Mouse (Mus musculus) frontal cortex, postnatal 36 days (tissue): Measurements from ENCODE around the gene Pdcd10.

Experiments used
- DNase-seq, 2 experiments: peaks; one replicate each; pipeline ENCODE4 v3.0.0; 2022; ENCODE audit warnings: low spot score in 2 of 2

Pdcd10 gene

DNA sequence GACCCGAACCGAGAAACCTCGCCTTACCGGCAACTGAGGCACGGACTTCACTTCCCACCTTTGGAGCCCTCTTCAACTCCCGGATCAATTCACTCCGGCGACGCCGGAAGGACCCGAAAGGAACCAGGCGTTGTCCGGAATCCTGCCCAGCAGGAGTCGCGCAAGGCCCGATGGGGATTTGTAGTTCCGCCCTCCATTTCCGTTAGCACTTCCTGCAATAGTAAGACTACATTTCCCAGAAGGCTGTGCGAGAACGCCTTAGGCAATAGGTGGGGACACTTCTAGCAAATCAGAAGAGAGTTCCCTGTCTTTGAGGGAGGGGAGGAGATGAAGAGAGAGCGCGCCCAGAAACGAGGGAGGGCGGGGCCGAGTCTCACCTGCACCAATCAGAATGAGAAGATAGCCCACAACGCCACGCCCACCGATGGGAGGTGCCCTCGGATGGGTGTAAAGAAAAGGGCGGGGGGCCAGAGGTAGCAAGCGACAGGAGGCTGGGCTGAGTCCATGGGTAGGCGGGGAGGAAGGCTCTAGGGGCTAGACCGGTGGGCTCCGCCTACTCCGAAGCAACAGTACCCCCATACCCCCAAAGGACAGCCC lies at the start of gene Pdcd10:
Gene Pdcd10, minus strand, starts transcription at position 162 of the 597 bp plus-strand sequence.
- DNase-seq = peak; percentile 98 to 99

DNA sequence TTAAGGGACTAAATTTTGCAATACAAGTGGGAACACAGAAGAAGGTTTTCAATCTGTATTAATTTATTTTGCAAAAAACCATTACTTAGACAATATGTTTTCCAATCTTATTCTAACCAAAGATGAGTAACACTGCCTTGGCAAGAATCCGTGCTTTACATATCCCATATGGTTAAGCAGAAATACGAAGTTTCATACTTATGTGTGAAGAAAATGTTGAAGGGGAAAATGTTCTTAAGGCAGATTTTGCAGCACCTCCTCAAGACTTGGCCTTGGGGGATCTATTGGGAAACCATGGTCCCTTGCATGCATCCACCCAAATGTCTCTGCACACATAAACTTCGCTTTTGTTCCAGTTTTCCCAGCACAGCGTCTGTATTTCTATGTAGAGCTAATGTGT lies 28.2 kb upstream of the Pdcd10 start:
- peak; percentile 28 to 48 for DNase-seq

DNA sequence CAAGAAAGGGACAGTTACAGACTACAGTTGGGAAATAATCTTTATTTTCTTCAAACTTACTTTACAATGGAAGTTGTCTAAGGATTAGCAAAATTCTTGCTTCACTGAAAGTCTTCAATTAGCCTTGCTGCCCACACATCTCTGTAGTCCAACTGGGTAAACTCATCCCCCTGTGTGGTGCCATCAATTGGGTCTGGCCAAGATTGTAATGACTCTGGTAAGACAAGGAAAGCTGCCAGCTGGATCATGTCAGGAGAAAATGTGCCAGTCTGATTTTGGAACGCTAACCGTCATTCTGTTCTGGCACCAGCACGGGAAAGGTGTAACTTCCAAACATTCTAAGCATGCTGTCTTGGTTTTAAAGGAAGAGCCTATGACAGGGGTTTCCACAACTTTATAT lies 26.6 kb upstream of the Pdcd10 start:
- peak in 1 of 2 experiments; percentile 53 for DNase-seq

DNA sequence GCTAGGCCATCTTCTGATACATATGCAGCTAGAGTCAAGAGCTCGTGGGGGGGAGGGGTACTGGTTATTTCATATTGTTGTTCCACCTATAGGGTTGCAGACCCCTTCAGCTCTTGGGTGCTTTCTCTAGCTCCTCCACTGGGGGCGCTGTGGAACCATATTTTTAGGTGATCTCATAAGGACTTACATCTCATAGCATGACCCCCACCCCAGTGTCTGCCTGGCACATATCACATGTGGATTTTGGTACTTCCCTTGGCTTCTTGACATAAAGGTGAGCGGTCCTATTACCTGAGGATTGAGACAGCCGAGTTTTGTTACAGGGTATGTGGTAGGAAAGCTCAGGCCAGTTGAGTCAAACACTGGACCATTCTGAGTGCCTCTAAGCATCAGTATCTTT lies 22.7 kb upstream of the Pdcd10 start:
- no peak for DNase-seq

DNA sequence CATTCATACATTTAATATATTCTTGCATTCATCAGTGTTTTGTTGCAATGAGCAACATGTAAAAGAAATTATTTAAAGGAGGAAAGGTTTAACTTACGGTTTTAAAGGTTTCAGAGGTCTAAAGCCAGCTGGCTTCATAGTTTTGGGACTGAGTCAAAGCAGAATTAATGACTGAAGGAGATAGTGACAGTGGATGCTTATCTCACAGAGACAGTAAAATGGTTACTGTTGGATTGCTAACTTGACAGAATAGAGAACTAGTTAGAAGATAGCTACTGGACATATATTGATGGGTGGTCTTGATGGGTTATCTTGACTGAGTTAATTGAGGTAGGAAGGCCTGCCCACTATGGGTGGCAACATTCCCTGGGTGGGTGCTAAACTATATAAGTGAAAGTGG lies 18.9 kb upstream of the Pdcd10 start:
- DNase-seq = no peak

DNA sequence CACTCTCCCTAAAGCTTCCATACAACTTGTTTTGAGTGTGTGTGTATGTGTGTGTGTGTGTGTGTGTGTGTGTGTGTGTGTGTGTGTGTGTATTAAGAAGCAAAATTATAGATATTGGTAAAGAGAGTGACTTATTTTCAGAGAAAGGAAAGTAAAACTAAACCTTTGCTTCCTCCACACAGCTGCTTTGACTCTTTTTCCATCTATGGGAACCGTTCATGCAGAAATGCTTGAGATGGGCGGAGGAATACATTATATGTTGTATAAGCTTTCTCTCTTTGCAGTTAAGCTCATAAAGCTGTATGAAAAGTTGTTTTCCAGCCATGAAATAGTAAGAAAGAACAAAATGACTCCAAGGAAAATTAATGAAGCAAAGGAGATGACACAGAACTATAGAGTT lies 17.4 kb upstream of the Pdcd10 start:
- no peak for DNase-seq

DNA sequence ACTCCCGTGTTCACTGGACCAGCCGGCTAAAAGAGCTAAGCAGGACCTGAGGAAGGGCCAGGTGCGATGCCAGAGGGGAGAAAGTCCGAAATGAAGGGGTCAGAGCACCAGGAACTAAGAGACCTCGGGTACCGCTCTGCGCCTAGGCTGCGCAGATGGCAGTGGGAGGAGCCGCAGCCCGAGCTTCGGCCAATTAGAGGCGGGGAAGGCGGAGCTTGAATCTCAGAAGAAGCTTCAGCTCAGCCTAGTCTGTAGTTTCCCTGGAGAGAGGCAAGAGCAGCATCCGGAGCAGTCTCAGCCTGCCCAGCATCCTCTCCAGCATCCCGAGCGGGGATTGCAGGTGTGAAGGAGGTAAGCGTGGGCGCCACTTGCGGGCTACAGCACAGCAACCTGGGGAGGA lies 636 bp upstream of the Pdcd10 start, which contains the start of gene Serpini1:
Gene Serpini1, plus strand, starts transcription at position 256 of the 400 bp plus-strand sequence.
- peak; percentile 93 for DNase-seq

DNA sequence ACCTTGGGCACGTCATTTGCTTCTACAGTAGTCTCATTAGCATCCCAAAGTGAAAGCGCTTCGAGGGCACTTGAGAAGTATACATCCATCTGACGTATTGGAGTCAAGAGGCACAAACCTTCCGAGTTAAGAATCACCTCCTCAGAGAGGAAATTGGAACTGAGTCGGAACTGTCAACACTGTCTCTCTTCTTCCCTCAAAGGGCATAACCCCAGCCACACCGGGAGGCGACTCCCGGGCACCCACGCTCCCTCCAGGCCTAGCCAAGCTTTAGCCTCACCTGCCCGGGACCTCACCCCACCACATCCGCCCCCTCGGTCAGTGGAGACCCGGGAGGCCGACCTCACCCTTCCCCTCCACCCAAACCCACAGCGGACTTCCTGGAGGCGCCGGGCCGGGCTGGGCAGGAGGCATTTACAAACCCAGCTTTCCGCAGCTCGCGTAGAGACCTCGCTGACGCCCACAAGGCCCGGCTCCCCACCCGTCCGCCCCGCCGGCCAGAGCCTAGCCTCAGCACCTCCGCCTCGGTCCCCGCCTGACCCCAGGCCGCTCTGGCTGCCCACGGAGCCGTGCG lies 448 bp downstream of the Pdcd10 start:
- peak in 1 of 2 experiments; percentile 18 for DNase-seq

DNA sequence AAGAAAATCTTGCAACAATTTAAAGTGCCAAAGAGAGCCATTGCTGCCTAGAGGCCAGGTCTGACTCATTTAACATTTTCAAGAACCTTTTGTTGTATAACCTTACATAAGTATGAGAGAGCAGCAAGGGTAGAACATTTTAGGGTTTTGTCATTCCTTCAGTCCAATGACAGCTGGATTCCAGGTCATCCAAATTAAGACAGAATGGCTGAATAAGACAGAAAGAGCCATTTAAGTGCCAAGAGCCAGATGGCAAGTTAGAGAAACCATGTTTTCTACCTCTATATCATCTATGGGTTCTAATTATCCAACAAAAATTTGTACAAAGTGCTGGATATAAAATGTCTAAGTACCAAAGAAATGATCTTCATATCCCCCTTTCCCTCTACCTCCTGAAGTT lies 5.4 kb downstream of the Pdcd10 start:
- DNase-seq = no peak

DNA sequence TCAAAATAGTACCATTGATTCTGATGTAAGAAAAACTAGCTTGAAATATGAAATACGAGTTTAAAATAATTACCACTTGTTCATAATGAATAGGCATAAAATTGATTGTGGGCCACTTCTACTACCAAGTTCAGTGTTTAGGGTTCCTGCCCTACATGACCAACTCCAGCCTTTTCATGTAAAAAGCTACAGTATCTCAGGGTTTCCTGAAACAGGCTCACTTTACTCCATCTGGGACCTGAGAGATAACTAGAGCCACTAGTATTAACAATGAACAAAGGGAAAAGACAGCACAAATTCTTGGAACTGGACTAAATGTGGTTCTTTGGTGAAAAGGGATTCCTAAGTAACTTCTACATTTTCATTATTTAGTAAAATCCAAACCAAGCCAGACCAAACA lies 12.4 kb downstream of the Pdcd10 start:
- DNase-seq = no peak

DNA sequence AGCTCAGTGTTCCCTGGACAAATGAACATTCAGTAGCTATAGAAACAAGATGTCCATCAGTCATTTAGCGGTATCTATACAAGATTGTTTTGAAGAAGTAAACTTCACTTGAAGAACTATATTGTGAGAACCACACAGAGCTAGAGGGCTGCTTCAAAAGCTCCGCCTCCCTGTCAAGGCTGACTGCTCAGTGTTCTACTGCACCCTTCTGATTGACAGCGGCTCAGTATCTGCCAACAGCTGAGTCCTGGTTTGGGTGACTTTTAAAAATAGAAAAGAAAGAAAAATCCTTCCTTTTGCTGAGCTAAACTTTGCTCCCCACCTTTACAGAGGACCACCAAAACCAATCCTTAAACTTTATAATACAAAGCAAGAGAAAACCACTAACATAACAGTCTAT lies 13.8 kb downstream of the Pdcd10 start:
- DNase-seq = no peak

DNA sequence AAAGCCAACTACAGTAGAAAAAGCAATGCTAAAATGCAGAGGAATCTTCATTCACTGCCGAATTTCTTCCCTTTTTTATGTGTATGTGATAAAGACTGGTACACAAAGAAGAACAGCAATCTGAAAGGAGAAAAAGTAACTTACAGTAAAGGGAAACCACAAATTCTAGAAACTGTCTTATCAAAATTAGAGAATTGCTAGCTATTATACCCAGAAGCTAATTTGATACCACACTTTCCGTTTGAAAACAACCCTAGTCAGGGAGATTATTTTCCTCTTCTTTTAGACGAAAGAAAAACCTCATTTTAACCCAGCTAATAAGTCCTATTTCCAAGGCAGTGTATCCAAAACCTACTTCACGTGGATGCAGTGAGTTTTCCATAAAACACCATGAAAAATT lies 15.4 kb downstream of the Pdcd10 start:
- no peak for DNase-seq

DNA sequence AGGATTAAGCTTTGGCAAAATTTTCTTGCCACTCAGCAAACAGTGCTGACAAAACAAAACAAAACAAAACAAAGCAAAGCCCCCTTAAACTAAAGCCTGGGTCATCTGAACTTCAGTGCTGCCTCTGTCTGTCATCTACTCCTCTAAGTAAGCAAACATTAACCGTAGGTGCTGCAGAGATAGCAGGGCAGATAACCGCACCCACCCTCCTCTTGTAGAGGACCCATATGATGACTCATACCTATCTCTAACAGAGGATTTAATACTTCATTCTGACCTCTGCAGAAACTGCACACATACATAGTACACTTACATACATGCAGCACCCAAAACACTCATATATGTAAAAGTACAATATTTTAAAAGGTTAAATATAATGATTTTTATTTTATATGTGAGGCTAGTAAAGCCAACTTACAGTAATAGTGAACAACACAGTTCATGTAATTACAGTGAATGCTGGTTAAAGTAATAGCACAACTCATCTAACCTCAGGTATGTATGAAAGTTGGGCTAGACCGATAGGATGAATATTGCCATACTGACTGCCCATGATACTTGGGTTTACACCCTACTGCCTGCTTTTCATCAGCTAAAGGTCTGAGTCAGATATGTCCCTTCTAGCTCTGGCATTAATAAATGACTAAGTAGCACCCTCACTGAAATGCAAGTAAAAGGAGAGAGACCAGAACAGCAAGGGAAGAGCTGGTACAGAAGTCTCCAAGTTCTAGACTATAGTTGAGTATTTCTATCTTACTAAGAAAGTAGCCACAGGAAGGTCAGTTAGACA lies 22.4 kb downstream of the Pdcd10 start:
- no peak for DNase-seq

DNA sequence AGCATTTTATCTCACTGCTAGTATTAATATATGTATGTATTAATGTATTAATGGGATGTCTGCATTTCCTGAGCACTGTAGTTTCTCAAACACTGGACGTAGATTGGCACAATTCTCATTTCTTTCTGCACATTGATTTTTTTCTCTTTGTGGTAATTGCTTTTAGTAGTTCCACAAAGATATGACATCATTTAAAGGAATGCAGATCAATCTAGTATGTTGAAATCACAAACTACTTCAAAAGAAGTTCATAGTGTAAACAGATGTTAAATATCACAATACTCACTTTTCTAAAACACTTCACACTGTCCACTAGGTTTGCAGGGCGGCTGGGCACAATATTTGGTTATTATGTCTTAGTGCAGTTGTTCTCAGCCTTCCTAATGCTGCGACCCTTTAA lies 25.6 kb downstream of the Pdcd10 start:
- no peak for DNase-seq

DNA sequence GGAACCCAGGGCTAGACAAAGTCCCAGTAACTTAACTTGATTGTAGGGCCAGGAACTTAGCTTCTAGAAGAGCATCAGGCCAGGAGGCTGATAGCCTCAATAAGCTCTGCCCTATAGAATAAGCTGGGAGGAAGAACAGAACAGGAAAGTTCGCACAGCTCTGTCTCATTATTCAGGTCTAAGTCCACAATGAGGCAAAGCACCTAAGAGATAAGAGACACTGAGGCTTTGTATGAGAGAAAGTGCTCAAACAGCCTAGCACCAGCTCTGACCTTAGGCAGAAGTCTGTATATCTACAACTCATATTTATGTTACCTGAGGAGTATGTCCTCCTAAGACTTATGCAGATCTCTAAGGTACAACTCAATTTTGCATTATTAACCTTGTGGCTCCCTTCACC lies 34.1 kb downstream of the Pdcd10 start:
- DNase-seq = no peak

DNA sequence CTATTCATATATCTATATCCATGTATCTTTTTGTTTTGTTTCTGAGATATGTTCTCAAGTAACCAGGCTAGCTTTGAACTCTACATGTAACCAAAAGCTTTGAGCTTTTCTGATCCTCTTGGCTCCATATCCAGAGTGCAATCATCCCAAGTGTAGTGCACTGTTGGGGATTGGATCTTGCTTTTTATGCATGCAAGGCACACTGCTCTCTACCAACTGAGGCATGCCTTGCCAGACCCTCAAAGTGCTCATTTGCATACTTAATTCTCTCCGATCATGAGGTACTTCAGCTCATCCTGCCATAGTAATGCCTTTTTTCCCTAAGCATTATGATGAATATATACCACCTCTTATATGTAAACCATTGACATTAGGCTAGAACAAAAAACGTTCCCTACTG lies 35.3 kb downstream of the Pdcd10 start:
- DNase-seq = no peak

DNA sequence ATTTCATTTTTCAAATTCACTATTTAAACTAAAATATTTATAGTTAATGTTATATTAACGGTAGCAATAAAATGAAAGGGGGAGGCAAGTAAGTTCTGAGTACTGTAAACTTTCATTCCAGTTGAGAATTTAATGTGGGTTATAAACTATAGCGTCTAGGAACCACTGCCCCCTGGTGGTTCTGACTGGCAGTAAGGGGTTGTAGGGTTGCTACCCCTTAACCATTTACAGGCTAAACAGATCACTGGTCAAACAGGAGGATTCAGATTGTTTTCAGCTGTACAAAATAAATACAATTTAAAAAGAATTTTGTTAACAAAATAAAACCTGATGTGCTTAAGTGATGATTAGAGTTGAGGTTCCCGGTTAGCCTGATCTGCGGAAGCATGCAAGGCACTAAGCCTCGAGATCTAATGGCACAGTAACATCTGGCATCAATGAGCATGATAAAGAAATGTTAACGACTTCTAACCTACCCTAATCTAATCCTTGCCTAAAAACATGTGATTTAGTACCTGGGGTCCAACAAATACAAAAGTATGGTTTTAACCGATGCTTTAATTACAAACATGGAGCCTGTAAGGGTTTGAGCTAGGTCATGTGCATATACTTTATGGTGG lies 38.9 kb downstream of the Pdcd10 start:
- DNase-seq = peak; percentile 17 to 47

DNA sequence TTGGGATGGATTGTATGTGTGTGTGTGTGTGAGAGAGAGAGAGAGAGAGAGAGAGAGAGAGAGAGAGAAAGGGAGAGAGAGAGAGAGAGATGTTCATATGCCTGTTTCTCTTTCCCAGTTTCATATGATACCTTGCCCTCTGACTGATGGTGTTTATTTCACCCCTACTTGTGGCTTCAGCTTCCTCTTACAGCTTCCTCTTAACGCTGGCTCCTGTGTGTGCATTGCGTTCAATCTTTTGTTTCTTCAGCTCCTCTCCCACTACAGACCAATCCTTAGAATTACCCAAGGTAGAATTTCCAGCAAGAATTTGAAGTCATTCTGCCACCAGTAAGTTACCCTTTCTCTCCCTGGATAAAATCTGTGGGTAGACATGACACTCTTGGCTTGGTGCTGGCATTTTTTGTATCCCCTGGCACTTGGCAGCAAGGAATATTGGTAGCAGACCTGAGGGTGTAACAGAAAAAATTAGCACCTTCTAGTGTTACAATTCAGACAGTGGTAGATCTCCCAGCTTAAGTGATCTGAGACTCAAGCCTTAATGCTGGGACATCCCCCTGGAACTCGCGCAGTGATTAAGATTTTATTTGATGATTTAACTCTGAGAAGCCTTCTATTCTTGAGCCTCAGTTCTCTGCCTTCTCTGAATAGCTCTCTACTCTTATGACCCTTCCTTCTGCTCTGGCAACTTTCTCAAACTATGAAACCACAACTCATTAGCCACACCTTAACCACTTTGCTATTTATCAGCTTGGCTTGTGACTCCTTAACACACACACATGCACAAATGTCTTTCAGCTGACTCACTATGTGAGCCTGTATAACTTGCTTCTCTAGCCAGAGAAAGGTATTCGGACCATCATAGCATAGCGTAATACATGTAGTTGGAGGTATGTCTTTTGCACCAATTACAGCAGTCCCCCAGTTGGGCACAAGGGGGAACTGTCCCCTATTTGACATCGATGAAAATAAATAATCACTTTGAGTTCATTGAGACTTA lies 57.4 kb downstream of the Pdcd10 start:
- DNase-seq = no peak

DNA sequence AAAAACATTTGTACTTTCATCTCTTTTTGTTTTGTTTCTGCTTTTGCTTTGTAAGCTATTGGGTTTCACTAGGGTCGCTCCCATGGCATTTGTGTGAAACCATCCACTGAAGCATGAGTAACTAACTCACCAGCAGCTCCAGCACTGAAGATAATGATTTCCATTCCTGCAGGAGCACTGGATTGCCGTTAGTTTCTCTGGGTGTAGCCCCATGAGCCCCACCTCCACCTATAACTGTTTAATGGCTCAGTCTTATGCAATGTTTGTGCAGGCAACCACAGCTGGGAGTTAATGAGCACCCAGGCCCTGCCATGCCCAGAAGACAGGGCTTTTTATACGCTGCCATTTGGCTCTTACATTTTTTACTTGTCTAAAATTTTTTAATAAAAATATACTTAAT lies 63.7 kb downstream of the Pdcd10 start:
- DNase-seq = no peak

DNA sequence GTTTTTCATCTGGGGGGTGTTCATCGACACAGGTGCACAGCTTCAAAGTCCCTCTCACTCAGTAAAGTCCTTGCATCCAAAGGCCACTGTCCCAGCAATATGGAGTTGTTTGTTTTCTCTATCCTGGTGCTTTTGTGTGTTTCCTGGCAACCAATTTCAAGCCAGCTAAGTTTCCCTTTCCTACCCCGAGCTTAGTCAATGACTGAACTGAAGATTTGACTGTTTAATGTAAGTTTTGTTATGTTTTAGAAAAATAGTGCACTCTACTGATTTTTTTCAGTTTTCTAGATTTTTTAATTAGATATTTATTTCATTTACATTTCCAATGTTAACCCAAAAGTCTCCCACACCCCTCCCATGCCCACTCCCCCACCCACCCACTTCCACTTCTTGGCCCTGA lies 74.6 kb downstream of the Pdcd10 start, which contains the start of gene Wdr49:
Gene Wdr49, minus strand, starts transcription at position 101 of the 400 bp plus-strand sequence.
- no peak for DNase-seq

DNA sequence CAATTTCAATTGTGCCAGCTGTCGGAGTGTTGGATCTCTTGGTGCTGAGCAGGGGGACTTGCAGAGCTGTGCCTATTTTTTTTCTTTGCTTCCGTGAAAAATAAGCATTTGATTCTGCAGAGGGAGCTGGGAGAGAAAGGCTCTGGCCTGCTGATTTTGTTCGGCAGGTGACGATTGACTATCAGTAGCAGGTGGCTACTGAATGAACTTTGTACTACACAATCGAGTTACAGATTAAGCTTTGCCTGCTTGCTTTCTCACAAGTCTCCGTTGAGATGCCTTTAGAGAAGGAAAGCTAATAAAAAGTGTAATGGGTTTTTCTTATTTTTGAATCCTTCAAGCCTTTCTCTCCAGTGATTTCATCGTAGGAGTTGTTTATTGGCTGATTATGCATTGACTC lies 81.5 kb downstream of the Pdcd10 start:
- DNase-seq = no peak
